Mouse (Mus musculus) embryonic facial prominence, embryonic 14.5 days (tissue): ENCODE results near the gene Egflam. TPM values are rescaled to one million over a fixed set of nuclear protein-coding genes. Genes with fewer than 3 reads are reported as not detected.

Experiments
- ATAC-seq: fragments of 200-750 bp; cut with Nextera tagmentation; 2 replicates; pipeline ENCODE4 v1.8.0; 2017; ENCODE audit warnings: low read depth, moderate number of reproducible peaks, moderate TSS enrichment
- DNase-seq: peaks from one replicate; pipeline ENCODE4 v3.0.0-alpha.2; 2015; ENCODE audit warnings: low spot score
- H3K27ac ChIP-seq: fragments of 300-500 bp; sonication (generic); replicated peaks from 2 replicates; pipeline ENCODE4 v1.5.1; 2014; ENCODE audit warnings: low read depth, mild to moderate bottlenecking, low read length, moderate library complexity
- H3K27me3 ChIP-seq: fragments of 300-500 bp; sonication (generic); replicated peaks from 2 replicates; pipeline ENCODE4 v1.6.1; 2014; ENCODE audit warnings: low read length; ENCODE audit not compliant: control insufficient read depth, insufficient read depth
- H3K36me3 ChIP-seq: fragments of 300-500 bp; sonication (generic); 2 replicates; pipeline ENCODE4 v1.6.1; 2014; ENCODE audit warnings: low read length, mixed read lengths; ENCODE audit not compliant: control insufficient read depth, insufficient read depth
- H3K4me1 ChIP-seq: fragments of 300-500 bp; sonication (generic); 2 replicates; pipeline ENCODE4 v1.6.1; 2014; ENCODE audit warnings: antibody characterized with exemption, low read length; ENCODE audit not compliant: control insufficient read depth, insufficient read depth
- H3K4me2 ChIP-seq: fragments of 300-500 bp; sonication (generic); 2 replicates; pipeline ENCODE4 v1.6.1; 2014; ENCODE audit warnings: low read depth, mild to moderate bottlenecking, low read length, moderate library complexity, mixed read lengths
- H3K4me3 ChIP-seq: fragments of 300-500 bp; sonication (generic); 2 replicates; pipeline ENCODE4 v1.5.1; 2014; ENCODE audit warnings: low read depth, mild to moderate bottlenecking, low read length
- H3K9ac ChIP-seq: fragments of 300-500 bp; sonication (generic); 2 replicates; pipeline ENCODE4 v1.6.1; 2014; ENCODE audit warnings: low read depth, mild to moderate bottlenecking, low read length, moderate library complexity, mixed read lengths
- H3K9me3 ChIP-seq: fragments of 300-500 bp; sonication (generic); 2 replicates; pipeline ENCODE4 v1.6.1; 2016; ENCODE audit warnings: low read length; ENCODE audit not compliant: control insufficient read depth
- WGBS: fragments of 180-500 bp; shearing (Covaris S2); extraction: QIAGEN DNeasy Blood & Tissue Kit; methylation state at CpG from one replicate; pipeline ENCODE4 v1.1.7; 2014; 5-methylcytosine and 5-hydroxymethylcytosine counted together
- polyA plus RNA-seq: library from polyadenylated mRNA; unstranded; fragments of >200 nt; fragmentation: Nextera tagmentation; extraction: Ambion mirVana; gene quantifications from 2 replicates; pipeline ENCODE4 v1.2.1, GENCODE M21; 2014

The Egflam gene
- polyA plus RNA-seq, 1 experiment from 2014 or later, result 17.6 TPM

GRCm38 (mm10) chr15:7247321-7247720, 150.9 kb downstream of the Egflam start:
- Histone ChIP-seq H3K27me3 (no peaks in the 10 kb centered on the region), H3K27ac (no peak overlapping the region), H3K9ac (no peak overlapping the region), H3K4me1 (no peaks in the 10 kb centered on the region), H3K4me2 (no peak overlapping the region), H3K4me3 (no peak overlapping the region), H3K36me3 (peaks cover 16% of the 10 kb centered on the region), H3K9me3 (peaks cover 7% of the 10 kb centered on the region)
- DNase-seq, result no peak
- no peak for ATAC-seq
- 83% methylated on average over 8 of the region's 8 CpGs for WGBS

DNA sequence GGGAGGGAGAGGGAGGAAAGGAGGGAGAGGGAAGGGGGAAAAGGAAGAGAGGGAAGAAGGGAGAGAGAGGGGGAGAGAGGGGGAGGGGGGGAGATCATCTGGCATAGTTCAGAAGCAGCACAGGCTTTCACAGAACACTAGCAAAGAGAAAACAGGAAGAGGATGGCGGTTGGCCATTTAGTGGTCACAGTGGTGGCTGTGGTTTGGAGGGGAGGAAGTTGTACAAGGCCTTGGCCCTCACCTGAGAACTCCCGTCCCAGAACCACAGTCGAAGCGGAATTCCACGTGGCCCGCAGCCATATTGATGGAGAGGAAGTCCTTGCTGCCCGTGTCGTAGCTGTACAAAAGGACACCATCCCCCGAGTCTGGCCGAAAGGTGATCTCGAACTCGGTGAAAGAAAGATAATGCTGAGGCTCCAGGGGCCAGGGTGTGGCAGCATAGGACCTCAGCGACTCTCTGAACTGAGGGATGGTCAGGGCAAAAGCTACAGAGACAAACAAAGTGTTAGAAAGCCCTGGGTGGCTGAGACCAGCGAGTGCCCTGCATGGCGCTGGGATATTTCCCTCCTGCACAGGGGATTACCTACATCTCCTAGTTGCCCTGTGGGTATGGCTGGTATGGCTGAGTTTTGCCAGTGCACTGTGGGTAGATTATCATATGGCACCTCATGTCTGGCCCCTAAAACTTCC, 155.9 kb downstream of the Egflam start:
- Histone ChIP-seq H3K36me3 (no peaks in the 10 kb centered on the region), H3K4me1 (no peaks in the 10 kb centered on the region), H3K9me3 (no peaks in the 10 kb centered on the region), H3K27me3 (no peaks in the 10 kb centered on the region), H3K9ac (no peak overlapping the region), H3K4me3 (no peak overlapping the region), H3K27ac (no peak overlapping the region), H3K4me2 (no peak overlapping the region)
- WGBS, result 67% methylated on average over 15 of the region's 15 CpGs
- ATAC-seq, result no peak
- DNase-seq, result no peak

GRCm38 (mm10) chr15:7240950-7241349, 157.2 kb downstream of the Egflam start:
- Histone ChIP-seq H3K4me3 (no peak overlapping the region), H3K36me3 (no peaks in the 10 kb centered on the region), H3K4me2 (no peak overlapping the region), H3K9ac (no peak overlapping the region), H3K27me3 (no peaks in the 10 kb centered on the region), H3K27ac (no peak overlapping the region), H3K4me1 (no peaks in the 10 kb centered on the region), H3K9me3 (no peaks in the 10 kb centered on the region)
- WGBS, result 68% methylated on average over 3 of the region's 3 CpGs
- ATAC-seq (no peak), DNase-seq (no peak)

- DNase-seq (no peak), ATAC-seq (no peak)
- no peak overlapping the region for H3K9ac ChIP-seq
- no peaks in the 10 kb centered on the region for H3K9me3 ChIP-seq
- H3K4me3 ChIP-seq, result no peak overlapping the region
- no peak overlapping the region for H3K27ac ChIP-seq
- 84% methylated on average over 11 of the region's 11 CpGs for WGBS
- no peaks in the 10 kb centered on the region for H3K4me1 ChIP-seq
- H3K27me3 ChIP-seq, result no peaks in the 10 kb centered on the region
- no peak overlapping the region for H3K4me2 ChIP-seq
- no peaks in the 10 kb centered on the region for H3K36me3 ChIP-seq
These were observed 158.3 kb downstream of the Egflam start for GRCm38 (mm10) chr15:7239904-7240303.

- no peak overlapping the region for H3K4me3 ChIP-seq
- H3K4me1 ChIP-seq, result no peaks in the 10 kb centered on the region
- no peak overlapping the region for H3K9ac ChIP-seq
- no peak overlapping the region for H3K4me2 ChIP-seq
- ATAC-seq, result no peak
- H3K27me3 ChIP-seq, result no peaks in the 10 kb centered on the region
- no peaks in the 10 kb centered on the region for H3K36me3 ChIP-seq
- DNase-seq, result no peak
- 77% methylated on average over 13 of the region's 13 CpGs for WGBS
- no peak overlapping the region for H3K27ac ChIP-seq
- no peaks in the 10 kb centered on the region for H3K9me3 ChIP-seq
These were observed 164.7 kb downstream of the Egflam start for GRCm38 (mm10) chr15:7233393-7234090.

GRCm38 (mm10) chr15:7226225-7226624, 172.0 kb downstream of the Egflam start:
- Histone ChIP-seq H3K4me3 (no peak overlapping the region), H3K9me3 (no peaks in the 10 kb centered on the region), H3K4me1 (peaks cover 24% of the 10 kb centered on the region), H3K27me3 (no peaks in the 10 kb centered on the region), H3K4me2 (no peak overlapping the region), H3K27ac (no peak overlapping the region), H3K9ac (no peak overlapping the region), H3K36me3 (no peaks in the 10 kb centered on the region)
- DNase-seq (peak; percentile 91), ATAC-seq (peak; percentile 89)
- 1% methylated on average over 5 of the region's 5 CpGs for WGBS

DNA sequence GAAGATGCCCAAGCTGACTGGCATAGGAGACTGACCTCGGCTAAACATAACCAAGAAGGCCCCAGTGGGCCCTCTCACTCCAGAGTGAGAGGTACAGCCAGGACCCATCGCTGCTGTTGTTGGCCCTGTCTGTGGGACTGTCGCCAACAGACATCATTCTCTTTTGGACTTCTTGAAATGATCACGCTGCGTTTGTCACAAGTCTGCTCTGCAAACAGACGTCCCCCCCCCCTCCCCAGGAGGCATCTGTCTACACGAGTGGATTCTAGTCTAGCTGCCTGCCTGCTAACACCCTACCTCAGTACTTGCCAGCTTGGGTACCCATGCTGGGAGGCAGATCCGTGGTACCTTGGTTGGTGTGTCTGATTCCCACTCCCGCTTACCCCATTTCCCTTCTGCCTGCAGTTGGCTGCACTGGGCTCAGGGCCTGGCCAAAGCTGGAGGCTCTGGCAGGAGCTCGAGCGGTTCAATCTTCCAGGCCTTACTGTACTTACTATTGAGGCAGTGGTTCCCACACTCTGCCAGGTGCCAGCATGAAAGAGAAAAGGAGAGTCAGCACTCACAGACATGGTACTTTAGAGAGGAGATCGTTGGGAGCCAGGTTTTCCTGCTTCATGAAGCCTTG, 173.9 kb downstream of the Egflam start:
- 82% methylated on average over 11 of the region's 12 CpGs for WGBS

DNA sequence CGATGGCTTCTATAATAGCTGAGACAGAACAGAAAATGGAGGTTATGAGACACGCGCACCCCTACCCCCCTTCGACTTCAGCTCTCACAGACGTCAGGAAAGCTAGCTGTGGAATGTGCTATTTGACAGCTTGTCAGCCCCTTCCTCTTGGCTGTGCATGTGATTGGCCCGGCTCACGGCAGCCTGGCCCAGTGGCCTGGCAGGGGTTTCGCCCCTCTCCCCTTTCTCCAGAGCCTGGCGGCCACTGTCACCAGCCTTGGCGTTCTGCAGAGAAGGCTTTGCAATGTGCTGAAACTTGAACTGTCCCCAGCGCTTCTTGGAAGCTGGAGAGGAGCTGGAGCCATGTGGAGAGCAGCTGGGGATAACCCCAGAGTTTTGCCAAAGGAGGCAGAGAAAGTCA, 175.4 kb downstream of the Egflam start:
- peak overlapping the region; percentile 22; the same call in 1 of the 2 replicates for H3K27ac ChIP-seq
- peak; percentile 23; the same call in 1 of the 2 replicates for ATAC-seq

More for the DNA sequence above, 173.9 kb downstream of the Egflam start:
- Histone ChIP-seq H3K27ac (no peak overlapping the region), H3K4me2 (no peak overlapping the region), H3K9me3 (no peaks in the 10 kb centered on the region), H3K27me3 (no peaks in the 10 kb centered on the region), H3K4me3 (no peak overlapping the region), H3K4me1 (peaks cover 24% of the 10 kb centered on the region), H3K9ac (no peak overlapping the region), H3K36me3 (no peaks in the 10 kb centered on the region)
- no peak for ATAC-seq
- DNase-seq, result no peak

More for the DNA sequence above, 175.4 kb downstream of the Egflam start:
- H3K27me3 ChIP-seq, result no peaks in the 10 kb centered on the region
- 29% methylated on average over 11 of the region's 11 CpGs for WGBS
- no peaks in the 10 kb centered on the region for H3K36me3 ChIP-seq
- peak overlapping the region; percentile 13; the same call in 1 of the 2 replicates for H3K4me2 ChIP-seq
- H3K4me3 ChIP-seq, result no peak overlapping the region
- no peaks in the 10 kb centered on the region for H3K9me3 ChIP-seq
- H3K4me1 ChIP-seq, result peaks cover 24% of the 10 kb centered on the region
- no peak overlapping the region for H3K9ac ChIP-seq
- peak; percentile 48 for DNase-seq
